Mouse (Mus musculus) kidney, adult 2 months (tissue): ENCODE data around the gene Tmem179.

Experiments
- CTCF ChIP-seq: fragments of 200-500 bp; conservative IDR thresholded peaks from 2 replicates; pipeline ENCODE4 v1.5.1; 2011; ENCODE audit warnings: low read depth, mild to moderate bottlenecking, control low read depth, low read length, moderate library complexity, mixed read lengths; ENCODE audit not compliant: insufficient read depth, insufficient read length
- POLR2A ChIP-seq: fragments of 200-500 bp; IDR thresholded peaks from one replicate; pipeline ENCODE4 v1.6.1; 2011; ENCODE audit warnings: low read depth, low read length, control low read depth

DNA sequence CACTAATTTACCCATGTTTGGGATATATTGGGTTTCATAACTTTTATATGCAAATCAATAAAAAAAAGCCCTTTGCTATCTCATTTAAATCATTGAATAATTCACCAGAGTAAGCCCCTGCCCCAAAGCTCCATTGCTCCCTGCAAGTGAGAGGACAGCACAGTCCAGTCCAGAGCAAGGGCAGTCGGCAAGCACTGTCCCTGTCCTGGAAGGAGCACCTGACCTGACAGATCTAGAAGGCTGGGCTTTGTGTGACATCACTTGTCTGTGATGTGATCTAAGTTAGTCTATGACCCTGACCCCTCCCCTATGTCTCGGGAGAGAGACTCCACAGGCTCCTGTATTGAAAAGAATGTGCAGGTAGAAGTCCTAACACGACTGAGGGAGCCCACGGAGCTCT, 17.2 kb upstream of the Tmem179 start:
- no peak for TF ChIP-seq POLR2A
- no peak for TF ChIP-seq CTCF
